Mouse (Mus musculus) spleen, adult 18-20 months (tissue): ENCODE measurements at regions not wholly inside any gene's neighbourhood (a gene's known extent, or its start where the extent isn't known, plus 50 kb on each side); places are given as distances from the start of the nearest gene placed in this dataset.

Source experiments
- DNase-seq, 2 experiments: peaks; one replicate each; pipeline ENCODE4 v3.0.0; 2022; ENCODE audit warnings: mixed read lengths in 2 of 2

DNA sequence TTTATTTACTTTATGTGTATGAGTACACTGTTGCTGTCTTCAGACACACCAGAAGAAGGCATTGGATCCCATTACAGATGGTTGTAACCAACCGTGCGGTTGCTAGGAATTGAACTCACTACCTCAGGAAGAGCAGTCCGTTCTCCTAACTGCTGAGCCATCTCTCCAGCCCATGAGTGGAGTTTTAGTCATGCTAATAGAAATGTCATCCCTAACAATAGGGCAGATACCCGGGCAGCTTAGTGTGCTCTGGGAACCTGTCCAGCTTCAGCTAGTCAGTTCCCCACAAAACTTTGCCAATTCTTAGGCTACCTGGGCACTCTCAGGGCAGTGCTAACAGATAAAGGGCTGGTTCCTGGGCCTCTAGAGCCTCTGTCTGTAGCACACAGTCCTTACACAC lies 503.9 kb upstream of the Tmem132c start:
- no peak for DNase-seq

DNA sequence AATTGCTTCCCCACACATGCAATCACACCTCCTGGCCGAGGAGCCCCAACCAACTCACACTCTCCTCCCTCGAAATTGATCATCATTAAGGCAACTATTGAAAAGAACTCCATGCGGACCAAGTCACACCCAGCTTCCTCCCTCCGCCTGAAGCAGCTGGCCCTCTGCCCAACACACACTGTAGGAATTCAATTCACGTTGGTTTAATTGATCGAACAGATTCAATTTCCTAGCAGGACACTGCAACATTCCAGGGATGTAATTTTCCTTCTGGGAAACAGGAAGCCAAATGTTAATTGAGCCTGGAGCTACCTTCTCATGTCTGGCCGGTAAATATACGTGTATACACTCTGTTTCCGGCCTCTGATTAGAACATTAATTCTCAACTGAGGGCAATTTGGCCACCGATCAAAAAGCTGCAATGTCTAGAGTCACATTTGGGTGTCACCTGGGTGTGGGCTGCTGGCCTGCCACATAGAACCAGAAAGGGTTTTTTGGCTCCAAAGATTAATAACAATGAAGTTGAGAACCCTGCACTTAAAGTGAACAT lies 500.7 kb upstream of the Tmem132c start:
- DNase-seq = no peak

DNA sequence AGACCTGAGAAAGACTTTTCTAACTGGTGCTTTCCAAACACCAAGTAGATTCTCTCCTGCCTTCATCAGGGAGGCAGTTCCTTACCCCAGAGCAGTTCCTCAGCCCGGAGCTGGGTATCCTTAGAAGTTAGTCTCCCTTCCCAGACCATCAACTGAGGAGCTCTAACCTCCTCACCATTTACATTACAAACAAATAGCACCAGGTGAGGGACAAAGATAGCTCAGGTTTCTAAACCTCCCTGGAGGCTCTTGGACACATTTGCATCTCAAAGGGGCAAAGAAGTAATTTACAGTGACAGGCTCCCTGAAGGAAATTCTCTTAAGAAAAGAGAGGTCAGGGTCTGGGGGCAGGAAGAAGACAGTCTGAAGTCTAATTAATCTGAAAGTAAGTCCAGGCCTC lies 486.5 kb upstream of the Tmem132c start:
- no peak for DNase-seq

DNA sequence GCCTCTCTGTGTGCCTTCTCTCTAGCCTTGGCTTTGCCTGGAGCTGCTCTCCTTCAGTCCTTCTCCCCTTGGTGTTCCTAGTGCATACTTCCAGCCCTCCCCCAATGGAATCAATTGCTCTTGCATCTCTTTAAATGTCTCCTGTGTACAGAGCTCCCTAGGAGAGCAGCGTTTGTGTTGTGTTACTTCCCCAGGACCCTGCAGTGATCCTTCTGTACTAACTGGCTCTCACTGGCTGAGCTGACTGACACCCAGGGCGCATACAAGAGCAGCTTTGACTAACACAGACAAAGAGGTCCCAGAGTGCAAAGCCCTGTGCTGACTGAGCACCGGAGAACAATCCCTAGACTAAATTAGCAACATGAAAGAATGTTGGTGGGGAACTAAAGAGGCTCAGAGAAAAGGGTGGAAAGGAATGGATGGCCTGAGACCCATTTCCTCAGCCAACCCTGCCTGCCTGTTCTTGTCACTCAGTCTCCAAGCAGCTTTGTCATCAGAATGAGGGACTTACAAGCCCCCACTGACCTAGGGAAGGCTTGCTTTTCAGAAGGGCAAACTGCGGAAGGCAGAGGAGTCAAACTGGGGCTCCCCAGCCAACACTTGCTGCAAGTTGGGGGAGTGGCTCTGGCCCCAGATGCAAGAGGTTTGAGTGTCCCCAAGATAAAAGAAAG lies 476.4 kb upstream of the Tmem132c start:
- DNase-seq = no peak

DNA sequence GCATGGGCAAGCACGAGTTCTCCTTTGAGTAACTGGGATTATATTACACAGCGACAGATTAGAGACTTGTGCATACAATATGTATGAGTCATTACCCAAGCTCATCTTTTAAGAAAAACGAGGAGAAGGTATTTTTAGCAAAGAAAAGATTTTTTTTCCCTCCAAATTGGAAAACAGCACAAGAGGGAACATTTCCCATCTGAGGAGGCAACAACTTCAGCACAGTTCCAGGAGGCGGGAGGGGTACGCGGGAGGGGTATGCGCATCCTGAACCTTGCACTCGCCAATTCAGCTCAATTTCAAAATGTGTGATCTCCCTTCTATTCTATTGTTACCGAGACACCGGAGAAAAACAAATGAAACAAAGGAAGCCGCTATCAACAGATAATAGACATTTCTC lies 472.6 kb upstream of the Tmem132c start:
- no peak for DNase-seq

DNA sequence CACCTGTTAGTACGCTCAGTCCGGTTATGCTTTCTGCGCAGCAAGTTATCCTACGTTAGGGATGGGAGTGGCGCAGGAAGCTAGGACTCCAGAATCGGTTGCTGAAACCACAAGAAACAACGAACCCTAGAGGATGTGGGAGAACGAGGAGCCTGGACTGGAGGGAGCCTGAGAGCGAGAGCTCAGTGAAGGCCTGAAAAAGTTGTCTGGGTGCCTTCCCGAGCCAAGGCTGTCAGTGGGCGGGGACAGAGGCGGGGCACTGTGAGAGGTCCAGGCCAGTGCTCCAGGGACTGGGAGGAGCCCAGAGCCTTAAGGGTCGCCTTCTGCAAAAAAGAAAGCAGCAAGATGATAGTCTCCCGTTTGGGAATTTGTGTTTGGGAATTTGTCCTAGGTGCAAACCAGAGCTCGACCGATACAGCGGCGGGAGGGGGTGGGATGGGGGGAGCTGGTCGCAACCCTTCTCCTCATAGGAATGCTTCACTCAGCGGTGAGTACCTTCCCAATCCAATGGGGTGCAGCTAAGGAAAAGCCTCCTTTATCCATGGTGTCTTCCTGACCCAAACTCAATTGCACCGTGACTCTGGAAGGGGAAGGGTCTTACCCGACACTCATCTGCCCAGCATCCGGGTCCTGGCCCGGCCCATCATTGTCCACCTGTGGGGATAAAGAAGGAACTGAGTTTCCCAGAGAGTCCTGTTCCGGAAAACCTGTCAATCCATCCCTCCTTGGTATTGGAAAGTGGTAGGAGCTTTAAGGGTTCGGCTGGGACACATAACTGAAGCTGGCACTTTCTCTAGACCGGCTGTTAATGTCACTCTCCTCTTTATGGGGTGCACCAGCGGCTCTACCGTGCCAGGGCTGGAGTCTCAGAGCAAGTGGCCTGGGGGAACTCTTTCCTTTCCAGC lies 453.6 kb upstream of the Tmem132c start:
- DNase-seq = no peak

DNA sequence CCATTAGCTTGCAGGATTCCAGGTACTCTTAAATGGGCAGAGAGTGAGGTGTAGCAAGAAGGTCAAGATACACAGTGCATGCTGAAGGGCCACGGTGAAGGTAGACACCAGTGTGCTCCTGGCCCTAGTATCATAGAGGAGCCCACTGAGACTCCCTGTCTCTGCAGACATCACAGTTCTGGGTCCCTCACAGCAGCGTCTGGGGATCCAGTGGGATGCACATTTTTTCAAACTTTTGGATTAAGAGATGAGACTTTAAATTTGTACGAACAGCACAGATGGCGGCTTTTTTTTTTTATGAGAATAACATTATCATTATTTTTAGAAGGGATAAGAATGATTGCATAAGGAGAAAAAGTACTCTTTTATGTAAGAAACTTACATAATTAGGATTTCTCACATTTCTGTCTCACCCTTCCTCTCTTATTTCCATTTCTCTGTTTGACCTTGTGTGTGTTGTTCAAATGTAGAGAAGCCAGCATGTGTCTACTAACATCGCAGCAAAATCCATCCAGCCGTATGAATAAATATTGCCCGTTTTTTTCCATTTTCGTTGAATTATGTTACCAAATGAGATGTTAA lies 441.8 kb upstream of the Tmem132c start:
- DNase-seq = no peak

DNA sequence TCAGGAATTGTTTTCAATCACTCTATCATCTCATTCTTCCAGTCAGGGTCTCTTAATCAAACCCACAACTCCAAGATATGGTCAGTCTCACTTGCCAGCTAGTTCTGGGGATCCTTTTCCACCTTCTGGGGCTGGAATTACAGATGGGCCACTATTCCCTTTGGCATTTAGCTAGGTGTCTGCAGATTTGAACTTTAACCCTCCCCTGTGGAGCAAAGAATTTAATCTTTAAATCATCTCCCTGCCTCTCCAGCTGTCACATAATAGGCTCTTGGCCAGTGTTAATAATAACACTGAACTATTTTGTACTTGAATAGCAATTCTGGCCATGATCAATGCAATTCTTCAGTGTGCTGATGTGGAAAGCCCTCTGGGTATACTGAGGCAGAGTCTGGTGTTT lies 435.0 kb upstream of the Tmem132c start:
- no peak for DNase-seq

DNA sequence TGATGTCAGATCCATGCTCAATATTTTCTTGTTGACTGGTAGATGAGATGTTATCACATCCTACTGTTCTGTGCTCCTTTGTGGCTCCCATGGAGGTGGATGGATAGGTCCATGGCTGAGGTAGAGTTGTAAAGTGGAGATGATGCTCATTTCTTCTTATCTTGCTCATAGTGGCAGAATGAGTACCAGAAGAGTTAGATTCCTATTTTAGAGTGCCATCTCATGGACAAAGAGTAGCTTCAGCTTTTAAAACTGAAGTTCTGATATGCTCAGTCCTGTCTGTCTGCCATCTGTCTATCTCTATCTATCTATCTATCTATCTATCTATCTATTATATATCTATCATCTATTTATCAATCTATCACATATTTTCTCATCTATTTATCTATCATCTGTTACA lies 425.5 kb upstream of the Tmem132c start:
- DNase-seq = no peak

DNA sequence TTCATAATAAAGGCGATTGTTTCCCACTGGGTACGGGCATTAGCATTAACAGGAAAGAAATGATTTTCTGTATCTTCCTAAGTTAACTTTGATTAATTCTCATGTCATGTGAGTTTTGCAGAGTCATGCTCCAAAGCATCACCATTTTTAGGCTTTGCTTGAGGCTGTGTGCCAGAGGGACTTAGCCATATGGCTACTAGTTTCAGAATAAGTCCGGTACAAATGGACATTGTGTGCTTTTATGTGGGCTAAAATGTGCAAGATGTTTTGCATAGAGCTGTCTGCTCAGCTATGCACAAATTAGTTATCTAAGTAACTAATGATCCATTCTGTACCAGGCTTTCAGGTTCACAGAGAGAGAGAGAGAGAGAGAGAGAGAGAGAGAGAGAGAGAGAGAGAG lies 406.2 kb upstream of the Tmem132c start:
- DNase-seq = no peak

DNA sequence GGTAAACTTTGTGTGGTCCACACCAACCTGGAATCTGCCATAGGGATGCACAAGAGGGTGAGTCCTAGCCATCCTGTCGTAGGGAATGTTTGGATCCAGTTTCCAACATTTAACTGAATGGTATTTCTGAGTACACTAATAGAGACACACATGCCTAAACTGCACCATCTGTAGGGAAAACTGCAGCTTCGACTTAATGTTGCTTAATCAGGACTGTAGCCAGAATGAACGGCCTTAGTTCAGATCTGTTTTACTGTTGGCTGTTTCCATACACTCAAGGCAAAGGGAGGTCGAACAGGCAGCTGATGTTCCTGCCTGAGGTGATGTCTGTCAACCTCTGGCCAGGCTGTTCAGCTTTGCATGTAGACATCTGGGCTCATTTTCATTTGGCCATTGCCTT lies 399.0 kb upstream of the Tmem132c start:
- DNase-seq = no peak

DNA sequence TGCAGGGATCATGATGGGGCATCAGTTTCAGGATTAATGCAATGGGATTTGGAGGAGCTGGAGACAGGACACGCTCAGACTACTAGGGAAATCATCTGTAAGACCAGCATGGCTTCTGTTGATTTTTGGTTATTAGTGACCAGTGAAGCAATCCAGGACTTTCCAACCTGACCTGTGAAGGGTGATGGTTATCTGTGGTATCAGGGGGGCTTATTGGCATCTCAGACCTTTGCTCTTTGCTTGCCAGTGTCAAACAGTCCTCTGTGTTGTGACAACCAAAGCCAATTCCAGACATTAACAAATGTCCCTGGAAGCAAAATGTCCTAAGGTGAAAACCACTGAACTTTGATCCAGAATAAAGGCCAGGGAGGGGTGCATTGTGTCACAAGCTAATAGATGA lies 379.5 kb upstream of the Tmem132c start:
- DNase-seq = no peak

DNA sequence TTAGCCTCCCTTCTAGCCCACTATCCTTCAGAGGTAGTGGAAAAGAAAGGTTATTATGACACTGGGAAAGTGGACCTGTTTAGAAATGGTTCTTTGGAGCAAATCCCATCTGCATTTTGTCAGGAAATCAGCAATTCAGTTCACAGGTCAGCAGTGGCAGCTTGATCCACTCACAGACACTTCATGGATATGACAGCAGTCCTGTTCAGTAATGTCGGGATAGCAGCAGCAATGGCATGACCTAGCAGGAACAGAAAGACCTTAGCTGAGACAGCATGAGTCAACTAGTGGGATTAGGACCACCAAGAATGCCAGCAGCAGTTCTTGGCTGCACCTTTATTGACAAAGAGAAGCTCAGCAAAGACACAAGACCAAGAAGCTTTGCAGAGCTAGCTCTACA lies 365.8 kb upstream of the Tmem132c start:
- no peak for DNase-seq

DNA sequence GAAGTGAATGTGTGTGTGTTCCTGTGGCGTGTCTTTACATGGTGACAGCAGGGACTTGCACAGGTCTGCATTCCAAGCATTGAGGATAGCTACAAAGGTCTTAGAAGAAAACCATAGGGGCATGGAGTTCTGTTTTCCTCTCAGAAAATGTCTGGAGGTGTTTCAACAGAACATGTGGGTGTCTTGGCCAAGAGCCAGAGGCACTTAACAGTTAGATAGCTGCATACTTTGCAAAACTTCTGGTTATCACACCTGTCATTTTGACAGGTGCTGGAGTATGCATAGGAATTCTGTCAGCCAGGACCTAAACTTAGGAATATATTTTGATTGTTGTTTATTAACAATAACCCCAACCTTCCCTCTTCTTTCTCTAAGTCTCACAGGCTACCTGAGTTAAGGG lies 350.9 kb upstream of the Tmem132c start:
- DNase-seq = no peak

DNA sequence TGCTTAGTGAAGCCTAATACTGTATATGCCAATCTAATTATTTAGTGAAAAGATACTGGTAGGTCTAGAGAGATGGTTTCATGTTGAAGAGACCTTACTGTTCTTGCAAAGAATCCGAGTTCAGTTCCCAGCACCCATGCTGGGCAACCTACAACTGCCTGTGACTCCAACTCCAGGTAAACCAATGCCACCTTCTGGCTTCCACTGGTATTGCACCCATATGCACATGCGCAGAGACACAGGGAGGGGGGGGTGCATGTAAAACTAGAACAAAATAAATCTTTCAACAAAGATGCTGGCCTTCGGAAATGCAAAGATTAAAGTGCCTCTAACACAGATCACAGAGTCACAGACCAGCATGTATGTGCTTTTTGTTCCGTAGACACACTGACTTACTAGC lies 348.5 kb upstream of the Tmem132c start:
- DNase-seq = no peak

DNA sequence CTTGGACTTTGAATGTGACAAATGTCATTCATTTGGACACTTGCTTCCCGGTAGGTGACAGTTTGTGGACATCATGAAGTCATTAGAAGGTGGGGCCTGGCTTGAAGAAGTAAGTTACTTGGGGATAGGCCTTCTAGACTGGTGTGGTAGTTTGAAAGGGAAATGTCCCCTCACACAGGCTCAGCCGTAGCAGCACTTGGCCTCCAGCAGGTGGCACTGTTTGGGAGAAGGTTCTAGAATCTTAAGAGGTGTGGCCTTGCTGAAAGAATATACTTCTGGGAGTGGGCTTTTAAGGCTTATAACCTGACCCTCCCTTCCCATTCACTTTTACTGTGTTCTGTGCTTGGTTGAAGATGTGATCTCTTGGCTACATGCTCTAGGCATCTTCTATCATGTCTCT lies 331.5 kb upstream of the Tmem132c start:
- DNase-seq = no peak

DNA sequence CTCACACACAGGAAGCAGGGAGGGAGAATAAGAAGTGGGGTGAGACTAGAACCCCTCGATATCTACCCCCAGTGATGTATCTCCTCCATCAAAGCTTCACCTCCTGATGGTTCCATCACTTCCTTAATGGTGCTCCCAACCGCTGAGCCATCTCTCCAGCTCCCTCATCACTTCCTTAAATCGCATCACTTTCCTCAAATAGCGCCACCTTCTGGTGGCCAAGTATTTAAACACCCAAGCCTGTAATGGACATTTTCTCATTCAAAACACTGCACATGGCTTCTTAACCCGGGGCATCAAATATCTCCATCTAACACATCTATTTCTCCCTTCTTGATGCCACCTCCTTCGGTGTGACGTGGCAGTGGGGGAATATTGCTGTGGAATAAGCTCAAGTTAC lies 324.3 kb upstream of the Tmem132c start:
- no peak for DNase-seq

DNA sequence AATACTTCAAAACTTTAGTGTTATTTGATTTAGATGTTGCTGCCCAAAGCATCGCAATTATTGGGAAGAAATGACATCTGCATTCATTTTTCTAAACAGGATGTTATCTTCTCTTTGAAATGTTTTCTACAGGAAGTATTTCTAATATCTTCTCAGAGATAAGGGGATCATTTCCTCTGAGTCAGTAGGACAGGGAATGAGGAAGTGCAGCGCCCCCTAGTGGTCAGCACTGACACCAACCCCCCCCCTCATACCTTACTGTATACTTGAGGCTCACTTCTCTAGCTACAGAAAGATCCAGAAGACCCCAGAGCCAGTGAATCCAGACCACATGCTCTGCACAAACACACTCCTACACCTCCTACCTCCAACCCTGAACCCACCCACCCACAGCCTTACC lies 308.1 kb upstream of the Tmem132c start:
- no peak for DNase-seq

DNA sequence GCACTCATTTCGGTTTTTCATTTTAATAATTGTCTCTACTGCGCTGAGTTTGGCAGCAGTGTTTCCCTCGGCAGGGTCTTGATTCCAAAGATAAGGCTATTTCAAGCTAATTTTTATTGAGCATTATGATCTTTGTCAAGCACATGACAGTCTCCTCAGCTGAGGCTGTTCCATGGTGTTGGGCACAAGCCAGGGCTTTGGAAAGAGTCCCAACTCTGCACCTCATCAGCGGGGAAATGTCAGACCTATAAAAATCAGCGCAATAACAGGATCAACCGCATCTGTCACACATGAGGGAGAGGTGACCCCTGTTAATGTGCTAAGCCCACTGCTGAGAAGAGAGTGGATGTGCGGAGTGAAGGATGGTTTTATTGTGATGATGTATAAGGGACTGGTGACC lies 296.7 kb upstream of the Tmem132c start:
- DNase-seq = no peak

DNA sequence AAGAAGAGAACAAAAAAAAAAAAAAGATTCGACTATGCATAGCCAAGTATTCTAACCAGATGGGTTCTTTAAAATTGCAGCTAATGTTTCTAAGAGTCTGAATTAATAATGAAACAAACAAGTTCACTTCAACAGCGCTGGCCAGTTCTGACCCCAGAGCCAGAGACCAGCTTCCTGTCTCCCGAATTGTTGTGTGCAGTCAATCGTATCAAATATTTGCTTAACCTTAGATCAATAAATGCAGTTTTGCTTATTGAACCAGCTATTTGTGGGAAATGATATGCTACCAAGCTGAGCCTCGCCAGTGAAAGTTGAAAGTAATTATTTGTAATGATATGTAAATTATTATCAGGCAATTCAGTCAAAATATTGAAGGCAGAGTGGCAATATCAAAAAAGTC lies 287.4 kb upstream of the Tmem132c start:
- DNase-seq = no peak

DNA sequence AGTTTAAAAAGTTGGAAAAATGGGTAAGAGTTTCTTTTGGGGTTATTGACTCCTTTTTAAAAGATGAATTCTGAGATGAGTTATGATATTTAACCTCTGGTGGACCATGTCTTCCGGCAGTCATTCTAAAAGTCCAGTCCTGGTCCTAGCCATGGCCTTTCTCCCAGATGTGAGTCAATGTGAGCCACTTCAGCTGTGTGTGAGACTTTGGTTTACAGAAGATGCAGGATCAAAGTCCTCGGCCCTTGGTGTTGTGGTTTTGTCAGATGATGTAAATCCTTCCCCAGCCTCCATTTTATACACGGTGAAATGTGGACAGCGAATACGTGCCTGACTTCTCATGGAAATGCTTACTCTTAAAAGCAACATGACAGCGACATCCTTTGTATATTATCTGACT lies 287.0 kb upstream of the Tmem132c start:
- no peak for DNase-seq

DNA sequence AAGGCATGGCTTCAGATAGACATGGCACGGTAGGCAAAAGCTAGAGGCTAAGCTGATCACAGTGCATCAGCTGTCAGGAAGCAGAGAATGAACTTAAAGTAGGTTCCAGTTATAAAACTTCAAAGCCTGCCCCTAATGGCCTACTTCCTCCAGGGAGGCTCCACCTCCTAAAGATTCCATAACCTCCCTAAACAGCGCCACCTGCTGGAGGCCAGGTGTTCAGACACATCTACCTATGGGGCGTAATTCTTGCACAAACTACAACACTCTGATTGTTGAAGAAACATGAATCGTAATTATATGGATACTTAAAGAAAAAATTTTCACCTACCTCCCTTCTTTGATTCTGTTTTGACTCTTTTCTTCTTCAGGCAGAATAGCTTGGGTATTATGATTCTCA lies 277.0 kb upstream of the Tmem132c start:
- no peak for DNase-seq

DNA sequence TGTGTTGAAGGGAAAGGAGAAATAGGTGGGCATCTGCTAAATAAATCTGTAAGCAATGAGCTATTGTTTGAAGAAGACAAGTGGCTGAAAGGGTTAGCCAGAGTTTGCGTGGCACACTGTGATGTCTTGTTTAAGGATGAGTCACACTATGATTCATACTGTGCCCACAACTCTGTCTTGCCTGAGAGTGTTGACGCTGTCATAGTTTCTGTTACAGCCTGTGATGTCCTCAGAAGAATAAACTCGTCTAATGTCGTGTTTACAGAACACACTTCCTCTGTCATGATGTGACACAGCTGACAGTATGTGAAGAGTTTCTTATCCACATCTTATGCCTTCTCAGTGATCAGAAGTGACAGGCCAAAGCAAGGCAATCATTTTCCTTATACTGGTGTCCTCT lies 274.5 kb upstream of the Tmem132c start:
- no peak for DNase-seq

DNA sequence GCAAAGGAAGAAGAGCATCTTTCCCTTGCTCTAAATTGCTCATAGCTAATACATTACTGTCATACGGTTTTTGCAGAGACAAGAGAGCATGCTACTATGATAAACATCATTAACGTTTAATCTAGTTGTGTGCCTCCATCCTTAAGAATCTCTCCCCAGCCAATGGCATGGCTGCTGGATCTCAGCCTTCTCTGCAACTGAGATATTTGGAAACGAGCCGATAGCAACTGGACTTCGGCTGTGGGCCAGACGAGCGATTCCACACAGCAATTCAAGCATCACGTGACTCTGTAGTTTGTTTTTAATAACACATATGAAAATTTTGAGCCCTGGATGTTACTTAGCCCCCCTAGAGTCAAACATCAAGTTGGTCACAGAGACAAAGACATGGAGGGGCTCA lies 272.2 kb upstream of the Tmem132c start:
- DNase-seq = no peak
